Mouse (Mus musculus): ENCODE data around the gene Wdfy2. TPM values are rescaled to one million over a fixed set of nuclear protein-coding genes. Genes with fewer than 3 reads are reported as not detected.

Wdfy2 gene
- polyA plus RNA-seq, 1 experiment, result 3.3 TPM

- no peak for DNase-seq (ENCODE audit: low read depth, low spot score)
These were observed 4.2 kb downstream of the Wdfy2 start for GRCm38 (mm10) chr14:62841726-62842125.

GRCm38 (mm10) chr14:62842495-62842894, 5.0 kb downstream of the Wdfy2 start:
- no peak for DNase-seq (ENCODE audit: low read depth, low spot score)

DNA sequence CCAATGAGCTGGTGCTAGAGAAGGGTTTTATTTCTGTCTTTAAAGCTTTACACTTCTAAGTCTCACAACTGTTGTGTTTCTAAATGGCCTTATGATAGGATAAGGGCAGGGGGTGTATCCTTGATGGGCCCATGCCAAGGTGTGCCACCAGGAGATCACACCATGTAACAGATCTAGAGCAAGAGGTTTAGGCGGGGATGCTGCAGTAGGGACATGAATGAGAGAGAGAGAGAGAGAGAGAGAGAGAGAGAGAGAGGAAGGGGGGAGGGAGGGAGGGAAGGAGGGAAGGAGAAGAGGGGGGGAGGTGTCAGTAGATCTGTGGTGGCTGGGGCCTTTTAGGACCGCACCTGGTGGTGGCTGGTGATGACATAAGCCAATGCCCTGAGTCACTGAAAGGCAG, 5.5 kb downstream of the Wdfy2 start:
- DNase-seq (ENCODE audit: low read depth, low spot score), result no peak
- WGBS, result 29% methylated on average over 2 of the region's 2 CpGs

DNA sequence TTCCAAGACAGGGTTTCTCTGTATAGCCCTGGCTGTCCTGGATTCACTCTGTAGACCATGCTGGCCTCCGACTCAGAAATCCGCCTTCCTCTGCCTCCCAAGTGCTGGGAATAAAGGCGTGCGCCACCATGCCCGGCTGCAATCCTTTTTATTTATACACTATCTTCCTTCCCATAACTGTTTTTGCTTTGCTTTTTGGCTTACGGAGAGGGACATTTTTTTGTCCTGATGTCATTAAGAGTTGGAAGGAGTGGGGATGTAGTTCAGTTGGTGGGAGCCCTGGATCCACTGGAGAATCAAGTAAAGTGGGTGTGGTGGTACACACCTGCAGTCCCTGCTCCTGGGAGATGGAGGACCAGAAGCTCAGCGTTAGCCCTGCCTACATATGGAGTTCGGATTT, 6.7 kb downstream of the Wdfy2 start:
- no peak for DNase-seq (ENCODE audit: low read depth, low spot score)
- whole genome bisulfite sequencing, result 46% methylated on average over 8 of the region's 8 CpGs

DNA sequence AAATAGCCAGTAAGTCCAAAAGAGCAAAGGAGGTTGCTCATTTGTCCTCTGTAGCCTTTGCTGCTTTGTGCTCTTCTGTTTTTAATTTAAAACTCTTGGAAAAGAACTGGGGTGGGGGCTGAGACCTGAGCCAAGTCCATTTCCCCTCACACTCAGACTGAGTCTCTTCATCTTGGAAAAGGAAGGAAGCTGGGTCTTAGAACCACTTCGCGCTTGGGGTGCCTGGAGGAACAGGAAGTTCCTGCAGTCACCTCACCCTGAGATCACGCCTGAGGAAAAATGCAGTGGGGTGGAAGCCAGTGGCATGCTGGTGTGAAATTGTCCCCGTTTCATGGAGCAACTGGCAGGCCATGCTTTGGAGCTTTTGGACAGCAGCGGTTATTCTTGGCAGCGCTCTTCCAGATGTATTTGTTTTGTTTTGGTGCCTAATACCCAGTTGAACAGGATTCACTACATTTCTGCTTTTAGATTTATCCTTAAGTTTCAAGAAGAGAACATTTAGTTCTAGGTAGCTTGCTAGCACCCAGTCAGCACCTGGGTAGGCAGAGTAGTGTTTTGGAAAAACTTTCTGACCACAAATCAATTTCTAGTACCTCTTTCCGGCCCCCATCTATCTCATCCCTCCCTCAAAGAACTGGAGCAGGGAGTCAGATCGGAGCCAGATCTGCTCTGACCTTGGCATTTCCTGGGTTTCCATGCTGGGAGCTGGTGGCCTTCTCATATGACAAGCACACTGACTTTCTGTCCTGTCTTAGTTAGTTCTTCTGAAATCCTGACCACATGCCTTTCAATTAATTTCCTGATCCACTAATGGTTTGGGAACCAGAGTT, 7.7 kb downstream of the Wdfy2 start:
- WGBS, result 51% methylated on average over 8 of the region's 8 CpGs
- no peak for DNase-seq (ENCODE audit: low read depth, low spot score)

DNA sequence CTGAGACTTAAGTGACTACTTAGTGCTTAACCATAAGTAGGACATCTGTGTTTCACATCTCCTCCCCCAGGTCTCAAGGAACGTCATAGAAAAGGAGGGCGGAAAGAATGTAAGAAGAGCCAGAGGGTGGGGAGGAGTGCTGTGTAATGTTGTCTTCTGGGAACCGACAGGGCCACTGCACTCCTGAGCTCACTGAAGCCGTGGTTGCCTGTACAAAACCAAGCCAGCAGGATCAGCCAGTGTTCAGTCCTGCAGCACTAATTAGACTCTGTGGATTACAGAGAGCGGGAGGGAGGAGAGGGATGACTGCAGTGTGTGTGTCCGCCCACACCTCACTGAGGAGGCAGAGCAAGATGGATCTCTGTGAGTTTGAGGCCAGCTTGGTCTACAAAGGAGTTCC, 13.5 kb downstream of the Wdfy2 start:
- 81% methylated on average over 6 of the region's 6 CpGs for WGBS
- no peak for DNase-seq (ENCODE audit: low read depth, low spot score)

DNA sequence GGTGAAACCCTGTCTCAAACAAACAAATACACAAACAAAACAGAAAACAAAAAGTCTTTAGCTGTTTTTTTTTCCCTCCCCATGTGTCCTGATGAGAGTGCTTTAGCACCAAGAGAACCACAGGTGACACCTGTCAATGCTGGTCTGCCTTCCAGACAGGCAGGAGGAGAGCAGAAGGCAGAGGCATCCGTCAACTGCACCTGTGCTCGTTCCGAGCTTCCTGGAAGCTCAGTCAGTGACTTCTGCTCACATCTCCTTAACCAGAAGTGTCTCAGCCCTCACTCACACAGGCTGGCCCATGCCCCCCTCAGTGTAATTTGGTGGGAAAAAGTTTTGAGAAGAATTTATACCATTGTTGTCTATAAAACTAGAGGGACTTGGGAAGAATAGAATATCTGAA, 15.4 kb downstream of the Wdfy2 start:
- 73% methylated on average over 3 of the region's 3 CpGs for WGBS
- no peak for DNase-seq (ENCODE audit: low read depth, low spot score)

DNA sequence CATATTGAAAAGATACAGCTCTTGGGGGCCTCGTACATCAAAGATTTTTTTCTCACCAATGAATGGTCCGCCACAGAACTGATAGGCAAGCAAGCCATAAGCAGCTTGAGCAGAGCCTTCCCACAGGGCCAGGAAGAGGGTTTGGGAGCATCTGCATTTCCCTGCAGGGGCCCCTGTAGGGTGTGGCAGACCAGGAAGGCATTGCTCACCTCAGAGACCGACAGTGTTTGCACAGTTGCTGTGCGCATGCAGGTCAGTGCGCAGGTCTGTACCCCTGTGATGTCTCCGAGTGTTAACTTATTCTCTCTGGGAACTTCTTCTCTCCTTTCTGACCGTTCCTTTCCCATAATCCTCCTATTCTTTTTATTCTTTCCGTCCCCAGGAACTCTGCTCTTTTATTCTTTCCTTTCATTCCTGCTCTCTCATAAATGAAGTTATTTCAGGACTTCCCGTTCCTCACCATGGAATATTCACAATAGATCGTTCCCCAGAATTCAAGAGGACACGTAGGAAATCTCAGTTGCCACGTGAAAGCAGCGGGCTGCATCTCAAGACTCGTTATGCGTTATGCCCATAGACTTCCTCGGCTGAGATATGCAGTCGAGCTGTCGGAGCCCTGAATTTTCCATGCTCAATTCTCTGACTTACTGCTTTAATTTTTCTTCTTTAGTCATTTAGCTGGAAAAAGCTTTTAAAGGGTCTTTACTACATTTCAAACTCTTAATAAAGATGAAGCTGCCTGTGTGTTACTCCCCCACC, 17.8 kb downstream of the Wdfy2 start:
- 63% methylated on average over 18 of the region's 18 CpGs for WGBS
- no peak for DNase-seq (ENCODE audit: low read depth, low spot score)

- WGBS, result 38% methylated on average over 3 of the region's 3 CpGs
- DNase-seq (ENCODE audit: low read depth, low spot score), result no peak
These were observed 18.4 kb downstream of the Wdfy2 start for GRCm38 (mm10) chr14:62855863-62856262.

DNA sequence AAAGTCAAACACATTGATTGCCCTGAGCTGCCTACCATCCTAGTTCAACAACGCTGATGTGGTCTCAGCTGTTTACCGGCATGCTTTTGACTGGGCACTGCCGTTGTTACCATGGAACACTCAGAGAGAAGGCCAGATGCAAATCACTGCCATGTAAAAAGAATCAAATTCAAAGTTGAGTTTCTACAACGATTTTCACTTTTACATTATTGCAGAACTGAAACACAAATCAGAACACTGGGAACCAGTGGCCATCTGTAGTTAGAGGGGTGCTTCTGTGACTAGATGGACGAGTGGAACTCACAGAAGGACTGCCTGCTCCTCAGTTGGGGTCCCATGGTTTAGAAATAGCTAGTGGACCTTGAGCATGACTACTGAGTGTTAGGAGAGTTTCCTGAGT, 19.0 kb downstream of the Wdfy2 start:
- no peak for DNase-seq (ENCODE audit: low read depth, low spot score)
- WGBS, result 85% methylated on average over 5 of the region's 5 CpGs

- WGBS, result 67% methylated on average over 4 of the region's 4 CpGs
- no peak for DNase-seq (ENCODE audit: low read depth, low spot score)
These were observed 20.4 kb downstream of the Wdfy2 start for GRCm38 (mm10) chr14:62857879-62858278.

DNA sequence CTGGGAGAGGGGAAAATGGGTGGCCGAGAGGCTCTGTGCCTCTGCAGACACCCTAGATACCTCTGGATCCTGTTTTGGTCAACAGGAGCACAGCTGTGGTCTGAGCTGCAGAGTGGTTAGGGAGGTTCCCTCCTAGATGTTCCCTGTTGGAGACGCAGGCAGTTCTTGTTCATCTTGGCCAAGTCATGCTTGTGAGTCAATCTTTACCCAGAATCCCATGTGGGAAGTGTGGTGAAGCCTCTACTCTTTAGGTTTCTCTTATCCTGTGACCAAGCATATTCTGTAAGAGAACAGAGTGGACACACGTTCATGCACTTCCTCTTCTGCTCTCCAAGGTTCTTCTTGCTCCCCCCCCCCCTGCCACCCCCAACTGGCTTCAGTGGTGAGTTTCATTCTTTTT, 20.8 kb downstream of the Wdfy2 start:
- WGBS, result 69% methylated on average over 3 of the region's 3 CpGs
- DNase-seq (ENCODE audit: low read depth, low spot score), result no peak

GRCm38 (mm10) chr14:62862564-62862963, 25.1 kb downstream of the Wdfy2 start:
- WGBS, result 82% methylated on average over 5 of the region's 5 CpGs
- no peak for DNase-seq (ENCODE audit: low read depth, low spot score)

DNA sequence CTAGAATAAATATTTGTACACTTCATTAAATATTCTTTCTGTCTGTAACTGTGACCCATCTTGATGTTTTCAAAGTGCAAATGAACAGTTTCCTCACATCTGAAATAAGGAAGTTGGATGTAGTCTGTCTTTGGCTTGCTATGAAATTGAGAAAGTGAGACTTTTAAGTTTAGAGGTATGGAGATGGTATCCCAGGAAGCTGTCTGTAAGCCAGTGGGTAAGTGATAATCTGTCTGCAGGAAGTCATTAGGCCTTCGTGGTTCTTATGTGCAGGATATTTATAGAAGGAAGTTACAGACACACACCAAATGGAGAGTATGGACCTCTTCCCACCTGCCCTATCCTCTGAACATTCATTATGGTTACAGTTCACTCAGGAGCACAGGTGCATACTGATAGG, 26.8 kb downstream of the Wdfy2 start:
- WGBS, result 14% methylated on average over 1 of the region's 1 CpGs
- DNase-seq (ENCODE audit: low read depth, low spot score), result no peak

- WGBS, result 63% methylated on average over 2 of the region's 2 CpGs
- DNase-seq (ENCODE audit: low read depth, low spot score), result no peak
These were observed 27.9 kb downstream of the Wdfy2 start for GRCm38 (mm10) chr14:62865405-62865804.

DNA sequence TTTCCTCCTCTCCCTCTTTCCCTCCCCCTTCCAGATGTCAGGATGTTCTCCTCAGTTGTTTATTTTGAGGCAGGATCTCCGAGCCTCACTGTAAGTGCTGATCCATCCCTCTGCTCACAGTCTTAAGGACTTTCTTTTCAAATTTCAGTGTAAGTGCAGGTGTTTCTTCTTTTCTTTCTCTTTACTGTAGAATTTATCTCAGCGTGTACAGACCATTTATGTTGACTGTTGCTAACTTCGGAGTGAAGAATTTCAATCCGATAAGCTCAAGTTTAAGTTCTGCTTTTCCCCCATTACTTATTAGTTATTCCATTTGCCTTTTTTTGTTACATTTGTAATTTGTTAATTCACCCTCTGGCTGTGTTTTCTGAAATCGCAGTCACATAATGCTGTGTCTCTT, 29.6 kb downstream of the Wdfy2 start:
- no peak for DNase-seq (ENCODE audit: low read depth, low spot score)
- WGBS, result 78% methylated on average over 5 of the region's 5 CpGs

DNA sequence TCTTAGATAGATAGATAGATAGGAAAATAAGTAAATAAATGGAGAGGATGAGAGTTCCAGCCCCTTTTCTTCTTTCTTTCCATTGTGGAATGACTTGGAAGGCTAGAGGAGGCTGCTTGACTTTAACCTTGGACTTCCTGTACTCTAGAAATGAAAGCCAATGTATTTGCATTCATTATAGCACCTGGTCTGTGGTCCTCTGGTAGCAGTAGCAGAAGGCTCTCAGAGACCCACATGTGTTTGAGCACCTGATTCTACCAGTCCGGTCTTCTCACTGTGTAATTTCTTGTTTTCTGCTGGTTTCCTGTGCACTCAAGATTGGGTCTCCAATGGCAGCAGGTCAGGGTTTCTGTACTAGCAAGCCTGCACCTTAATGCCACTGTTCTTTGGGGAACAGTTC, 30.1 kb downstream of the Wdfy2 start:
- DNase-seq (ENCODE audit: low read depth, low spot score), result no peak
- 94% methylated on average over 1 of the region's 1 CpGs for whole genome bisulfite sequencing

DNA sequence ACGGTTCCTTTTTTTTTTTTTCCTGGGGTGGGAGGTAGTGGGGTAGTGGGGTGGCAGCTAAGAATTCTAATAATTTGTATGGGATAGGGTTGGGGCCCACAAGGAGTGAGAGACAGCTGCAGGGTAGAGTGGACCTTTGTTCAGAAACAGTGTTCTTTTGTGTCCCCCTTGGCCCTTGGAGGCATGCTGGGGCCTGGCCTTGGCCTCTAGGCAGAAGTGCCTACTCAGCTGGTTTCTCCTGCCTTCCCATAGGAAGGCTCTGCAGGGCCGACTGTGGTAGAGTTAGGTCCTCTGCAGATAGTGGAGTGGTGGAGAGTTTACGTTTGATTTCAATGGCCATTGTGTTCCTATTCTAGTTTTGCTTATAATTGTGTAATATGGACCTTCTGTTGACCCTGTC, 30.8 kb downstream of the Wdfy2 start:
- 72% methylated on average over 3 of the region's 3 CpGs for WGBS
- no peak for DNase-seq (ENCODE audit: low read depth, low spot score)

DNA sequence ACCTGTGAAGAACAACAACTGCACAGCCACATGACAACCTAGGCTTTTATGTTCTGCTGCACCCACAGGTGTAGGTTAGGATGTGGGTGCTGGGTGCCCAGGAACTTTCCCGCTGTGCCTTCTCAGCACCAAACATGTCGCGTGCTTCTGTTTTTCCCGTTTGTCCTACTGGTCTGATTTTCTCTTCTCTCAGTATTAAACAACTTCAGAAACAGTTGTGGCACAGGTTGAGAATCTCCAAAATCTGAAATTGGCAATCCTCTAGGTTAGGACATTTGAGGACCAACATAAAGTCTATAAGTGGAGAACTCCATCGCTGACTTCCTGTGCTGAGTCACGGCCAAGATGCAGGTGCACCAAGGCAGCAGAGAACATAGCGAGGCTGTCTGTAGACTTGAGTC, 32.8 kb downstream of the Wdfy2 start:
- no peak for DNase-seq (ENCODE audit: low read depth, low spot score)

DNA sequence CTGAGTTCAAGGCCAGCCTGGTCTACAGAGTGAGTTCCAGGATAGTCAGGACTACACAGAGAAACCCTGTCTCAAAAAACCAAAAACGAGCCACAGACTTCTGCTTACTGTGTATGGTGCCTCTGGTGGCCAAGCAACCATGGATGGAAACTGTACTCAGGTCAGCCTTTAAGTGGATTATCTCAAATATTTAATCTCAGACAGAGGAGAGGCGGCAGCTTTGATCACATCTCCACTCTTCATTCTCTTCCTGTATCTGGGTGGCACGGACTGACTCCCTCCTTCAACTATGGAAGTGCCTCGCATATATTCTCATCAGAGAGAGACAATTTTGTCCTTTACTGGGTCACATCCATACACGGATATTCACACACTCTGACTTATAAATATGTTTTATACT, 34.0 kb downstream of the Wdfy2 start:
- DNase-seq (ENCODE audit: low read depth, low spot score), result no peak
- WGBS, result 95% methylated on average over 5 of the region's 5 CpGs

More for the DNA sequence above, 32.8 kb downstream of the Wdfy2 start:
- WGBS, result 90% methylated on average over 7 of the region's 7 CpGs

- 35% methylated on average over 2 of the region's 2 CpGs for WGBS
- DNase-seq (ENCODE audit: low read depth, low spot score), result no peak
These were observed 34.5 kb downstream of the Wdfy2 start for GRCm38 (mm10) chr14:62871932-62872331.

Data from large intestine, adult 2 months (tissue).